Mouse (Mus musculus): ENCODE measurements around the gene Stat5a. TPM values are rescaled to one million over a fixed set of nuclear protein-coding genes. Genes with fewer than 3 reads are reported as not detected.

The Stat5a gene
- total and polyA plus RNA-seq, 3 experiments = 17.5 to 23.6 (median 23.0) TPM

DNA sequence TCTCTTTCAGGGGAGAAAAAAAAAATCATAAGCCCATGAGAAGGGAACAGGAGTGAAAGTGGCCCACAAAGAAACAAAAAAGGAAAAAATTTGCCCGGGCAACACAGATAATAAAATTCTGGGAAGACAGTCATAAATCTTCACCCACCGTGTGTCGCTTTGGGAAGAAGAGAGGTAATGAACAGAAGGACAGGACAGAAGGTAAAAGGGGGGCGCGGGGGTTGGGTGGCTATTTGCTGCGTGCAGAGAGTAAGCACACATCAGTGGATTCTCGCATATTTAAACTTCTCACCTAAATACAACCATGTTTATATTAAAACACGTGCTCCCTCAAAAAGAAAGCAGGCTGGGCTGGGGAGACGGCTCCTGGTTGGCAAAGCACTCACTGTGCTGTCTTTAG is 41.8 kb upstream of the Stat5a start:
- Histone ChIP-seq H3K27ac (ENCODE audit: insufficient read depth, low read depth) (no peak overlapping the region), H3K9ac (ENCODE audit: insufficient read depth, low read depth) (no peak overlapping the region), H3K27me3 (replicated peaks) (no peaks in the 10 kb centered on the region), H3K4me2 (ENCODE audit: insufficient read depth, low read depth, poor library complexity, severe bottlenecking) (no peak overlapping the region), H3K9me3 (replicated peaks; ENCODE audit: low read length) (no peaks in the 10 kb centered on the region), H3K36me3 (replicated peaks in 1 of 2; ENCODE audit: control insufficient read depth in 1 of 2, insufficient read depth in 1 of 2, low read length in 1 of 2) (peaks cover 0 to 8% of the 10 kb centered on the region in 2 experiments), H3K4me1 (ENCODE audit: control insufficient read depth in 1 of 2, insufficient read depth in 2 of 2) (peaks cover 8 to 13% of the 10 kb centered on the region in 2 experiments; a peak in 2 of 4 replicates), H3K4me3 (replicated peaks in 1 of 3; ENCODE audit: low read depth in 2 of 3, low read length in 2 of 3, poor library complexity in 1 of 3) (no peak overlapping the region), H3K79me2 (replicated peaks; ENCODE audit: control insufficient read depth, extremely low read depth, insufficient read depth, poor library complexity, severe bottlenecking) (no peaks in the 10 kb centered on the region)
- TF ChIP-seq RAD21 (IDR thresholded peaks at IDR 0.05; ENCODE audit: low read depth, low read length) = no peak
- no peak for TF ChIP-seq JUND (conservative IDR thresholded peaks at IDR 0.05; ENCODE audit: low read depth, low read length)
- in situ Hi-C loops (cut with MboI; ENCODE audit: low pct_ligation_motif_present, low pct_unique_long_range_greater_than_20kb, low sequenced_read_pairs) (no loop called here), dilution Hi-C loops (cut with MboI; ENCODE audit: extremely low pct_ligation_motif_present, extremely low pct_unique_long_range_greater_than_20kb, low sequenced_read_pairs) (no loop called here)
- no peak for DNase-seq (ENCODE audit: extremely low read depth)

DNA sequence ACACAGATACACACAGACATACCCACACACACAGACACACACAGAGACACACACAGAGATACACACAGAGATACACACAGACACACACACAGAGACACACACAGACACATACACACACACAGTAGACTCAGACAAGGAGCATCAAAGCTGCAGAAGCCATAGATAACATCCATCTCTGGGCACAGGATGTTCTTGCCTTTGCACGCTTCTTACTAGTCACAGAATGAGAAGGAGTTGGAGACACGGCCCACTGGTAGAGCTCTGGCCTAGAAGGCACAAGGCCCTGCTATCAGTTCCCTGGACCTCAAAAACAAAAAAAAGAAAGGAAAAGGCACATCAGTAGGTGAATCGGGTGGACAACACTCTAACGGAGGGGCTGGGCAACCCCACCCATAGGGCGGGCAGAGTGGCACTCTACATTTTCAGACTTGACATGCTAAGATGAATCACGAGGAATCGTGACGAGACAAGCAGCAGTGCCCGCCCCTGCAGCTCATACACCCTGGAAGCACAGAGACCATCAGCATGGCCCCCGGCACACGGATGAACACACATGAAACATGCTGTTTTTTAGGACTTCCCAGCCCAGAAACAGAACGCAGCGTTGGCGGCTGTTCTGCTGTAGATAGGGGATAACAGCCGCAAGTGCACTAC is 40.7 kb upstream of the Stat5a start:
- no peaks in the 10 kb centered on the region for H3K9me3 ChIP-seq (replicated peaks; ENCODE audit: low read length)
- no peaks in the 10 kb centered on the region for H3K79me2 ChIP-seq (replicated peaks; ENCODE audit: control insufficient read depth, extremely low read depth, insufficient read depth, poor library complexity, severe bottlenecking)
- no peak for TF ChIP-seq SIN3A (IDR thresholded peaks at IDR 0.05; ENCODE audit: low read length)
- no peak for TF ChIP-seq CHD1 (IDR thresholded peaks at IDR 0.05; ENCODE audit: low read depth, low read length)
- no peak for TF ChIP-seq NRF1 (IDR thresholded peaks at IDR 0.05; ENCODE audit: low read depth, low read length)
- no peak for TF ChIP-seq ETS1 (conservative IDR thresholded peaks at IDR 0.05; ENCODE audit: low read depth, low read length)
- no peak for TF ChIP-seq GABPA (IDR thresholded peaks at IDR 0.05; ENCODE audit: insufficient replicate concordance, low read depth, low read length)
- TF ChIP-seq MAZ (IDR thresholded peaks at IDR 0.05; ENCODE audit: low read depth, low read length) = no peak
- no peak for TF ChIP-seq TCF12 (IDR thresholded peaks at IDR 0.05; ENCODE audit: low read depth, low read length)
- no peak for TF ChIP-seq RCOR1 (conservative IDR thresholded peaks at IDR 0.05; ENCODE audit: low read depth, low read length)
- no peak overlapping the region for H3K27ac ChIP-seq (ENCODE audit: insufficient read depth, low read depth)
- H3K36me3 ChIP-seq (replicated peaks in 1 of 2; ENCODE audit: control insufficient read depth in 1 of 2, insufficient read depth in 1 of 2, low read length in 1 of 2) = peaks cover 0 to 8% of the 10 kb centered on the region in 2 experiments
- no peak overlapping the region for H3K4me3 ChIP-seq (replicated peaks in 1 of 3; ENCODE audit: low read depth in 2 of 3, low read length in 2 of 3, poor library complexity in 1 of 3)
- in situ Hi-C loops (cut with MboI; ENCODE audit: low pct_ligation_motif_present, low pct_unique_long_range_greater_than_20kb, low sequenced_read_pairs) (no loop called here), dilution Hi-C loops (cut with MboI; ENCODE audit: extremely low pct_ligation_motif_present, extremely low pct_unique_long_range_greater_than_20kb, low sequenced_read_pairs) (no loop called here)
- H3K4me1 ChIP-seq (ENCODE audit: control insufficient read depth in 1 of 2, insufficient read depth in 2 of 2) = peaks cover 8 to 16% of the 10 kb centered on the region in 2 experiments; a peak in 2 of 4 replicates
- H3K4me2 ChIP-seq (ENCODE audit: insufficient read depth, low read depth, poor library complexity, severe bottlenecking) = no peak overlapping the region
- DNase-seq (ENCODE audit: extremely low read depth) = no peak
- no peaks in the 10 kb centered on the region for H3K27me3 ChIP-seq (replicated peaks)
- H3K9ac ChIP-seq (ENCODE audit: insufficient read depth, low read depth) = no peak overlapping the region

DNA sequence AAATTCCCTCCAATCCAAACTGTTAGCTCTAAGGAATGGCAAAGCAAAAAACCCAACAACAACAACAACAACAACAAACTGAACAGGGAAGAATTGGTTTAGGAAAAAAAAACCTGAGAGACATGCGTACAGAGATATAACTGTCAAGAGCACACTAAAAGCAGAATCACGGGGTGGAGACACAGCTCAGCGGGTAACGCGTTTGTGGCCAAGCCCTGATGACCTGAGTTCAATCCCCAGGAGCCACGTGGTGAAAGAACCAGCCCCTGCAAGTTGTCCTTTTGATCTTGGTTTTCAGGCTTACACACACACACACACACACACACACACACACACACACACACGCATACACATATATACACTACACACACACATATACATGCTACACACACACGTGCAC is 40.1 kb upstream of the Stat5a start:
- no peak for TF ChIP-seq JUND (conservative IDR thresholded peaks at IDR 0.05; ENCODE audit: low read depth, low read length)
- TF ChIP-seq UBTF (IDR thresholded peaks at IDR 0.05; ENCODE audit: low read depth, low read length) = no peak
- no peak for TF ChIP-seq MAX (IDR thresholded peaks at IDR 0.05; ENCODE audit: low read length)
- no peak for TF ChIP-seq ZNF384 (IDR thresholded peaks at IDR 0.05; ENCODE audit: low read depth, low read length)
- TF ChIP-seq MEF2A (IDR thresholded peaks at IDR 0.05; ENCODE audit: borderline replicate concordance, low read depth, low read length) = no peak
- TF ChIP-seq SMC3 (IDR thresholded peaks at IDR 0.05; ENCODE audit: low read depth, low read length) = no peak
- no peak for TF ChIP-seq NRF1 (IDR thresholded peaks at IDR 0.05; ENCODE audit: low read depth, low read length)
- no peak for TF ChIP-seq E2F4 (IDR thresholded peaks at IDR 0.05; ENCODE audit: insufficient replicate concordance, low read depth, low read length)
- no peak for TF ChIP-seq MAFK (IDR thresholded peaks at IDR 0.05; ENCODE audit: insufficient replicate concordance, low read length)
- no peak for TF ChIP-seq USF2 (conservative IDR thresholded peaks at IDR 0.05; ENCODE audit: low read depth, low read length)
- TF ChIP-seq MAZ (IDR thresholded peaks at IDR 0.05; ENCODE audit: low read depth, low read length) = no peak
- TF ChIP-seq ELF1 (IDR thresholded peaks at IDR 0.05; ENCODE audit: low read depth, low read length) = no peak
- TF ChIP-seq CTCF (conservative IDR thresholded peaks at IDR 0.05 in 1 of 2, IDR thresholded peaks at IDR 0.05 in 1 of 2; ENCODE audit: low read depth in 2 of 2, low read length in 2 of 2) = no peak
- no peak for TF ChIP-seq POLR2A (IDR thresholded peaks at IDR 0.05; ENCODE audit: low read depth, low read length)
- TF ChIP-seq TCF12 (IDR thresholded peaks at IDR 0.05; ENCODE audit: low read depth, low read length) = no peak
- TF ChIP-seq KAT2A (IDR thresholded peaks at IDR 0.05; ENCODE audit: insufficient replicate concordance, low read length) = no peak
- no peak overlapping the region for H3K4me2 ChIP-seq (ENCODE audit: insufficient read depth, low read depth, poor library complexity, severe bottlenecking)
- no peak overlapping the region for H3K9ac ChIP-seq (ENCODE audit: insufficient read depth, low read depth)
- in situ Hi-C loops (cut with MboI; ENCODE audit: low pct_ligation_motif_present, low pct_unique_long_range_greater_than_20kb, low sequenced_read_pairs) = no loop called here
- H3K4me3 ChIP-seq (replicated peaks in 1 of 3; ENCODE audit: low read depth in 2 of 3, low read length in 2 of 3, poor library complexity in 1 of 3) = no peak overlapping the region
- dilution Hi-C loops (cut with MboI; ENCODE audit: extremely low pct_ligation_motif_present, extremely low pct_unique_long_range_greater_than_20kb, low sequenced_read_pairs) = no loop called here
- H3K9me3 ChIP-seq (replicated peaks; ENCODE audit: low read length) = no peaks in the 10 kb centered on the region
- peaks cover 11 to 22% of the 10 kb centered on the region in 2 experiments; a peak in 3 of 4 replicates for H3K4me1 ChIP-seq (ENCODE audit: control insufficient read depth in 1 of 2, insufficient read depth in 2 of 2)
- H3K79me2 ChIP-seq (replicated peaks; ENCODE audit: control insufficient read depth, extremely low read depth, insufficient read depth, poor library complexity, severe bottlenecking) = no peaks in the 10 kb centered on the region
- H3K27ac ChIP-seq (ENCODE audit: insufficient read depth, low read depth) = no peak overlapping the region
- DNase-seq (ENCODE audit: extremely low read depth) = peak; percentile 24
- H3K27me3 ChIP-seq (replicated peaks) = no peaks in the 10 kb centered on the region
- peaks cover 0 to 8% of the 10 kb centered on the region in 2 experiments for H3K36me3 ChIP-seq (replicated peaks in 1 of 2; ENCODE audit: control insufficient read depth in 1 of 2, insufficient read depth in 1 of 2, low read length in 1 of 2)
